Mouse (Mus musculus): Measurements from ENCODE around the gene 1600014C23Rik.

GRCm38 (mm10) chr17:45702254-45702653 lies 31.4 kb downstream of the 1600014C23Rik start:
- TF ChIP-seq EP300 (optimal IDR thresholded peaks at IDR 0.05) (no peak), CTCF (IDR thresholded peaks at IDR 0.05; ENCODE audit: low read depth) (no peak)

Measured in stomach, postnatal 0 days (tissue).